Mouse (Mus musculus): ENCODE measurements around the gene Haus6. TPM values are rescaled to one million over a fixed set of nuclear protein-coding genes. Genes with fewer than 3 reads are reported as not detected.
"Not testable (repeated sequence)": the region's sequence is repeated elsewhere in the genome, so short reads cannot be mapped to it uniquely, and the experiment has no call there.

The Haus6 gene
- polyA plus RNA-seq, 1 experiment: 3.5 TPM

GRCm38 (mm10) chr4:86625463-86625862, 13.6 kb upstream of the Haus6 start:
- no peak overlapping the region for H3K4me3 ChIP-seq (ENCODE audit: insufficient read depth, low read length)
- TF ChIP-seq CTCF (IDR thresholded peaks at IDR 0.05; ENCODE audit: extremely low read depth, insufficient read depth, low read length) (no peak), POLR2A (IDR thresholded peaks at IDR 0.05; ENCODE audit: extremely low read depth, insufficient read depth, low read length) (no peak)
- no peak overlapping the region for H3K27ac ChIP-seq (ENCODE audit: insufficient read depth, low read length)
- peaks cover 2% of the 10 kb centered on the region; the same call in 1 of the 2 replicates for H3K4me1 ChIP-seq (ENCODE audit: control insufficient read depth, insufficient read depth, low read length)

GRCm38 (mm10) chr4:86622532-86622931, 10.7 kb upstream of the Haus6 start:
- not testable (repeated sequence) for H3K4me1 ChIP-seq (ENCODE audit: control insufficient read depth, insufficient read depth, low read length); H3K27ac ChIP-seq (ENCODE audit: insufficient read depth, low read length); H3K4me3 ChIP-seq (ENCODE audit: insufficient read depth, low read length)

- peaks cover 2% of the 10 kb centered on the region; the same call in 1 of the 2 replicates for H3K4me1 ChIP-seq (ENCODE audit: control insufficient read depth, insufficient read depth, low read length)
- no peak overlapping the region for H3K27ac ChIP-seq (ENCODE audit: insufficient read depth, low read length)
- TF ChIP-seq POLR2A (IDR thresholded peaks at IDR 0.05; ENCODE audit: extremely low read depth, insufficient read depth, low read length) (no peak), CTCF (IDR thresholded peaks at IDR 0.05; ENCODE audit: extremely low read depth, insufficient read depth, low read length) (no peak)
- H3K4me3 ChIP-seq (ENCODE audit: insufficient read depth, low read length): no peak overlapping the region
Measured at GRCm38 (mm10) chr4:86622116-86622515, 10.3 kb upstream of the Haus6 start.

GRCm38 (mm10) chr4:86620506-86620905, 8.7 kb upstream of the Haus6 start:
- peaks cover 2% of the 10 kb centered on the region; the same call in 1 of the 2 replicates for H3K4me1 ChIP-seq (ENCODE audit: control insufficient read depth, insufficient read depth, low read length)
- no peak overlapping the region for H3K4me3 ChIP-seq (ENCODE audit: insufficient read depth, low read length)
- no peak overlapping the region for H3K27ac ChIP-seq (ENCODE audit: insufficient read depth, low read length)
- TF ChIP-seq CTCF (IDR thresholded peaks at IDR 0.05; ENCODE audit: extremely low read depth, insufficient read depth, low read length): no peak
- TF ChIP-seq POLR2A (IDR thresholded peaks at IDR 0.05; ENCODE audit: extremely low read depth, insufficient read depth, low read length): no peak

- no peak for TF ChIP-seq CTCF (IDR thresholded peaks at IDR 0.05; ENCODE audit: extremely low read depth, insufficient read depth, low read length)
- TF ChIP-seq POLR2A (IDR thresholded peaks at IDR 0.05; ENCODE audit: extremely low read depth, insufficient read depth, low read length): no peak
- peak overlapping the region; percentile 76 for H3K4me3 ChIP-seq (ENCODE audit: insufficient read depth, low read length)
- H3K27ac ChIP-seq (ENCODE audit: insufficient read depth, low read length): no peak overlapping the region
- no peaks in the 10 kb centered on the region for H3K4me1 ChIP-seq (ENCODE audit: control insufficient read depth, insufficient read depth, low read length)
Measured at GRCm38 (mm10) chr4:86612289-86612620, 400 bp upstream of the Haus6 start.

GRCm38 (mm10) chr4:86591304-86591703, 20.6 kb downstream of the Haus6 start:
- TF ChIP-seq POLR2A (IDR thresholded peaks at IDR 0.05; ENCODE audit: extremely low read depth, insufficient read depth, low read length) (no peak), CTCF (IDR thresholded peaks at IDR 0.05; ENCODE audit: extremely low read depth, insufficient read depth, low read length) (no peak)
- H3K4me3 ChIP-seq (ENCODE audit: insufficient read depth, low read length): no peak overlapping the region
- no peak overlapping the region for H3K27ac ChIP-seq (ENCODE audit: insufficient read depth, low read length)
- H3K4me1 ChIP-seq (ENCODE audit: control insufficient read depth, insufficient read depth, low read length): no peaks in the 10 kb centered on the region

GRCm38 (mm10) chr4:86588236-86588635, 23.6 kb downstream of the Haus6 start:
- no peak overlapping the region for H3K27ac ChIP-seq (ENCODE audit: insufficient read depth, low read length)
- TF ChIP-seq CTCF (IDR thresholded peaks at IDR 0.05; ENCODE audit: extremely low read depth, insufficient read depth, low read length): no peak
- no peak for TF ChIP-seq POLR2A (IDR thresholded peaks at IDR 0.05; ENCODE audit: extremely low read depth, insufficient read depth, low read length)
- H3K4me3 ChIP-seq (ENCODE audit: insufficient read depth, low read length): no peak overlapping the region
- H3K4me1 ChIP-seq (ENCODE audit: control insufficient read depth, insufficient read depth, low read length): no peaks in the 10 kb centered on the region

- H3K4me1 ChIP-seq (ENCODE audit: control insufficient read depth, insufficient read depth, low read length): peaks cover 8% of the 10 kb centered on the region; the same call in 1 of the 2 replicates
- H3K4me3 ChIP-seq (ENCODE audit: insufficient read depth, low read length): no peak overlapping the region
- TF ChIP-seq CTCF (IDR thresholded peaks at IDR 0.05; ENCODE audit: extremely low read depth, insufficient read depth, low read length) (no peak), POLR2A (IDR thresholded peaks at IDR 0.05; ENCODE audit: extremely low read depth, insufficient read depth, low read length) (no peak)
- no peak overlapping the region for H3K27ac ChIP-seq (ENCODE audit: insufficient read depth, low read length)
Measured at GRCm38 (mm10) chr4:86580591-86580990, 31.3 kb downstream of the Haus6 start.

GRCm38 (mm10) chr4:86580056-86580455, 31.8 kb downstream of the Haus6 start:
- no peak for TF ChIP-seq CTCF (IDR thresholded peaks at IDR 0.05; ENCODE audit: extremely low read depth, insufficient read depth, low read length)
- no peak for TF ChIP-seq POLR2A (IDR thresholded peaks at IDR 0.05; ENCODE audit: extremely low read depth, insufficient read depth, low read length)
- H3K4me3 ChIP-seq (ENCODE audit: insufficient read depth, low read length): no peak overlapping the region
- no peak overlapping the region for H3K27ac ChIP-seq (ENCODE audit: insufficient read depth, low read length)
- H3K4me1 ChIP-seq (ENCODE audit: control insufficient read depth, insufficient read depth, low read length): peaks cover 8% of the 10 kb centered on the region; the same call in 1 of the 2 replicates

GRCm38 (mm10) chr4:86576630-86577225, 35.1 kb downstream of the Haus6 start:
- TF ChIP-seq POLR2A (IDR thresholded peaks at IDR 0.05; ENCODE audit: extremely low read depth, insufficient read depth, low read length) (no peak), CTCF (IDR thresholded peaks at IDR 0.05; ENCODE audit: extremely low read depth, insufficient read depth, low read length) (no peak)
- Histone ChIP-seq H3K27ac (ENCODE audit: insufficient read depth, low read length) (no peak overlapping the region), H3K4me3 (ENCODE audit: insufficient read depth, low read length) (peak overlapping the region; percentile 95), H3K4me1 (ENCODE audit: control insufficient read depth, insufficient read depth, low read length) (peaks cover 8% of the 10 kb centered on the region; the same call in 1 of the 2 replicates)
